Mouse (Mus musculus): ENCODE results near the gene March6.

DNA sequence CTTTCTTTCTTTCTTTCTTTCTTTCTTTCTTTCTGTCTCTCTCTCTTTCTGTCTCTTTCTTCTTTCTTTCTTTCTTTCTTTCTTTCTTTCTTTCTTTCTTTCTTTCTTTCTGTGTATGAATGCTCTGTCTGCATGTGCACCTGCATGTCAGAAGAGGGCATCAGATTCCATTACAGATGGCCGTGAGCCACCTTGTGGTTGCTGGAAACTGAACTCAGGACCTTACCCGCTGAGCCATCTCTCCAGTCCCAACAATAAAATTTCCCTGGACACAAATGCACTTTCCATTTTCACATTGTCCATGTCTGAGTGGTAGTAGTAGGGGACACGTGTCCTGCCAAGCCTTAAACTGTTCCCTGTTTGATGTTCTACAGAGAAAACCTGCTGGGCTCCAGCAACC lies 103.5 kb downstream of the March6 start:
- TF ChIP-seq CTCF (IDR thresholded peaks at IDR 0.05; ENCODE audit: borderline replicate concordance, extremely low read depth, insufficient read depth, insufficient read length) (no peak), POLR2A (IDR thresholded peaks at IDR 0.05; ENCODE audit: borderline replicate concordance, extremely low read depth, insufficient read depth, insufficient read length, poor library complexity, severe bottlenecking) (no peak)
